Mouse (Mus musculus): ENCODE data around the gene Hsdl1.
A peak's percentile ranks its signal among the peaks of the same experiment; 100 is the strongest.

Hsdl1 gene

GRCm38 (mm10) chr8:119574437-119575365 lies at the start of gene Hsdl1, which contains the start of gene Dnaaf1:
Gene Hsdl1 (minus strand): TSS chr8:119575183.
Gene Dnaaf1 (plus strand): TSS chr8:119575235.
- DNase-seq (ENCODE audit: low read depth, low spot score): peak; percentile 86

GRCm38 (mm10) chr8:119623744-119624143 lies 48.8 kb upstream of the Hsdl1 start:
- no peak for DNase-seq (ENCODE audit: low read depth, low spot score)

- DNase-seq (ENCODE audit: low read depth, low spot score): no peak
Measured at GRCm38 (mm10) chr8:119623061-119623460, 48.1 kb upstream of the Hsdl1 start.

- DNase-seq (ENCODE audit: low read depth, low spot score): peak; percentile 76
Measured at GRCm38 (mm10) chr8:119622555-119622954, 47.6 kb upstream of the Hsdl1 start.

- peak; percentile 55 for DNase-seq (ENCODE audit: low read depth, low spot score)
Measured at GRCm38 (mm10) chr8:119620848-119621465, 46.0 kb upstream of the Hsdl1 start.

- peak; percentile 88 for DNase-seq (ENCODE audit: low read depth, low spot score)
Measured at GRCm38 (mm10) chr8:119620116-119620840, 45.3 kb upstream of the Hsdl1 start.

GRCm38 (mm10) chr8:119618887-119619286 lies 43.9 kb upstream of the Hsdl1 start:
- DNase-seq (ENCODE audit: low read depth, low spot score): no peak

- no peak for DNase-seq (ENCODE audit: low read depth, low spot score)
Measured at GRCm38 (mm10) chr8:119617586-119617985, 42.6 kb upstream of the Hsdl1 start.

- no peak for DNase-seq (ENCODE audit: low read depth, low spot score)
Measured at GRCm38 (mm10) chr8:119616811-119617210, 41.8 kb upstream of the Hsdl1 start.

GRCm38 (mm10) chr8:119616358-119616757 lies 41.4 kb upstream of the Hsdl1 start:
- no peak for DNase-seq (ENCODE audit: low read depth, low spot score)

GRCm38 (mm10) chr8:119615096-119615495 lies 40.1 kb upstream of the Hsdl1 start:
- no peak for DNase-seq (ENCODE audit: low read depth, low spot score)

GRCm38 (mm10) chr8:119612471-119612870 lies 37.5 kb upstream of the Hsdl1 start, which contains the start of gene Adad2:
Gene Adad2 (plus strand): TSS chr8:119612747.
- peak; percentile 84 for DNase-seq (ENCODE audit: low read depth, low spot score)

- no peak for DNase-seq (ENCODE audit: low read depth, low spot score)
Measured at GRCm38 (mm10) chr8:119606224-119606623, 31.2 kb upstream of the Hsdl1 start.

- peak; percentile 96 for DNase-seq (ENCODE audit: low read depth, low spot score)
Measured at GRCm38 (mm10) chr8:119604996-119605395, 30.0 kb upstream of the Hsdl1 start, which contains the start of gene Taf1c. Gene Taf1c (minus strand): TSS chr8:119605222.

GRCm38 (mm10) chr8:119604398-119604803 lies 29.4 kb upstream of the Hsdl1 start:
- no peak for DNase-seq (ENCODE audit: low read depth, low spot score)

GRCm38 (mm10) chr8:119603771-119604170 lies 28.8 kb upstream of the Hsdl1 start:
- DNase-seq (ENCODE audit: low read depth, low spot score): no peak

- DNase-seq (ENCODE audit: low read depth, low spot score): no peak
Measured at GRCm38 (mm10) chr8:119591456-119591855, 16.5 kb upstream of the Hsdl1 start.

- DNase-seq (ENCODE audit: low read depth, low spot score): no peak
Measured at GRCm38 (mm10) chr8:119590348-119590747, 15.4 kb upstream of the Hsdl1 start.

GRCm38 (mm10) chr8:119588844-119589243 lies 13.9 kb upstream of the Hsdl1 start:
- DNase-seq (ENCODE audit: low read depth, low spot score): no peak

- DNase-seq (ENCODE audit: low read depth, low spot score): no peak
Measured at GRCm38 (mm10) chr8:119588321-119588720, 13.3 kb upstream of the Hsdl1 start.

- DNase-seq (ENCODE audit: low read depth, low spot score): peak; percentile 57
Measured at GRCm38 (mm10) chr8:119585901-119586300, 10.9 kb upstream of the Hsdl1 start.
